Mouse (Mus musculus): ENCODE measurements around the gene Cct8.
"Not testable (repeated sequence)": the region's sequence is repeated elsewhere in the genome, so short reads cannot be mapped to it uniquely, and the experiment has no call there.

Cct8 gene

DNA sequence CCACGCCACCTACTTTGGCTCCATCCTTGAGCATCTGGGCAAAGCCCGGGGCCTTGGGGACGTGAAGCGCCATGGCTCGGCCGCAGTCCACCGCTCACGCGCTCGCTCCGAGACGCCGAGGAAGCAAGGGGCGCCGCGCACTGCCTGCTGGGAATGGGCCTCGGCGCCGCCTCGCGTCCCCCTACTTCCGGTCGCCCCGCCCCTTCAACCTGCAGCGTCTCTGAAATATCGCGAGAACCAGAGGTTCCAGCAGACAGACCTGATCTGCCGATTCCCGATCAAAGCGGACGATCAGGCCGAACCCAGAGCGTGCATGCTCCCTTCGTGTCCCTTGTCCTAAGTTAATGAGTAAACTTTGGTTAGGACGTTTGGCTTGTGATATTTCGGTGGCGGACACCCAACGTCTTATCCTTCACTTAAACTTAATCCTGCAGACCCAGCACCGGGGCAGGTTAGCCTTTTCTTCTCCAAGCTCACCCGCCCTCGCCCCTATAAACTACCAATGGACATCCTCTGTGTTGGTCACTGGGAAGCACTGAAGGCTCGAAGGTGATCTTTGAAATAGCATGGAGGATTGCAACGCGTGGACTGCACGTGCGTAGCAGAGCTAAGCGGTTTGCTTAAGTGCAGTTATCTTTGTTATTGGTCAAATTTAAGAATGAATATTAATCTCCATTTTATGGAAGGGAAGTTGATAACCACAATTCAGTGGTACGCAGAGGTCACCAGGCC is at the start of gene Cct8:
TSS of gene Cct8 (minus strand) at position 158 of the 732 bp plus-strand sequence.
- DNase-seq, result peak; percentile 98

DNA sequence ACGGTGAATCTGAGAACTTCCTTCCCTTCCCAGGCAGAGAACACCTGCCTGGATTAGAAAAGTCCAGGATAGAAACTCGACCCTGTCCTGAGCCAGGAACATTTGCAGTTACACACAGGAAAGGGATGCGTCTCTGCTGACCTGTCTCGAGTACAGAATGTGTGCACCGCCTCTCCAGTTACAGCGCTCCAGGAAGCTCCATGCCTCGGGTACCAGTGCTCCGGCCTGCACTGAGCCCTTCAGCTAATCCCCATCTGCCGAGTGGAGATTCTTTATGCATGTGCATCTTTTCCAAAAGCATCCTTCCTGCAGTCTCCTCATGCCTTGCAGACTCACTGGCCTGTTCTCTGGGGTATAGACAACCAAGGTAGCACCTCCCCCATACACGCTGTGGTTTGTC is 33.1 kb upstream of the Cct8 start:
- DNase-seq, result no peak

DNA sequence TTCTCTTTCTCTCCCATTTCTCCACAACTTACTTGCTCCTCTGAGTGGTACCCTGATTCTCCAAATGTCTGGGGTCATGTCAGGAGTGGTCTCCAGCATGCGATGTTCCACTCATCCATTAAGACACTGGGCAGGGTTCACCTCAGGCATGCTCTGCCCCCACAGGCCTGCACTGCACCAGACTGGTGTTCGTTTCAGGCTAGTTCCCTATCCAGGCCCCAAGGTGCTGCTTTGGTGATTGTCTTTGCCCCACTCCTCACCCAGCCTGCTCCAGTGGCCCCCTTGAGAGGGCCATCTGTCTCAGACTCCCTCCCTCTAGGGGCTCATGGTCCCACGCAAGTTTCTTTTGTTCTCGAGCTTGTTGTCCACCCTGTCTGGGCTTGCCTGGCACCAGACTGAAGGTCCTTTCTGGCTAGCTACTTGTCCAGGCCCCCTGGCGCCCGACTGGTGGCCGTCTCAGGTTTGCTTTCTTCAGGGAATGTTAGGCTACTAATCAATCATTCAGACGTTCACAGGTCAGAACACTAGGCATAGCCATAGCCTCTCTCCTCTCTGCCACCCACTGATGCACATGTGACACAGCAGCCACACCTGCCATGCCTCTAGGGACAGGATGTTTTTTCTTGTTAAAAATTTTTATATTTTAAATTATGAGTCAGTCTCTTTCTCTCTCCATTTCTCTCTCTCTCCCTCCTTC is 32.0 kb upstream of the Cct8 start:
- DNase-seq, result no peak

DNA sequence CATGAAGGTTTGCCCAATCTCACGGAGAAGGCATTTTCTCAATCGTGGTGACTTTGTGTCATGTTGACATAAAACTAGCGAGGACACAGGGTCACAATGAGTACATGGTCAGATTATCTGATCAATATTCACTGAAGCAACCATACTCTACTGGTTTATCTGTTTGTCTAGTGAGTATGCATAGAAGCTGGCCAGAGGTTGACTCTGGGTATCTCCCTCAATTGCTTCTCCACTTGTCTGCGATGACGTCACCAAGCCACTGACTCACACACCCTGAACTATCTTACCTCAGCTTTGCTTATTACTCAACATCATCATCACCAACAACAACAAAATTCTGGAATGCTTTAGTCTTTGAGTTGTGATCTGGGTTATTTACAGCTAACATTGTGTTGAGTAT is 28.6 kb upstream of the Cct8 start:
- DNase-seq, result no peak

DNA sequence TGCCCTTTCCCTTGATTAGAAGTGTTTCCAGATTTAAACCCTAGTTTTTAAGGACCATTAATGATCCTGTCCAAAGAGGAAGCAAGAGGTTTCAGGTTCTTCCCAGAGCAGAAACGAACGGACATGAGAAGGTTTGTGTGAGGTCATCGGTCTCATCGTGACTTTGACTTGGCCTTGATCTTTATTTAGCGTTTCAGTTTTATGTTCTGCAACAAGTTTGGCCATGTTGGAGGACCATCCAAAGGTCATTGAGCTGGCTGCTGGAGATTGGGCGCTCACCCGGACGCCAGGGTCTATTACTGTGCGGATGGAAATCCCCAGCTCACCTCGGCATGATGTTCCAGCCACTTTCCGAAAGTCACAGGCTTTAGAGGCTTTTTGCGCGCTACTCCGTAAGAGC is 16.7 kb upstream of the Cct8 start:
- no peak for DNase-seq

DNA sequence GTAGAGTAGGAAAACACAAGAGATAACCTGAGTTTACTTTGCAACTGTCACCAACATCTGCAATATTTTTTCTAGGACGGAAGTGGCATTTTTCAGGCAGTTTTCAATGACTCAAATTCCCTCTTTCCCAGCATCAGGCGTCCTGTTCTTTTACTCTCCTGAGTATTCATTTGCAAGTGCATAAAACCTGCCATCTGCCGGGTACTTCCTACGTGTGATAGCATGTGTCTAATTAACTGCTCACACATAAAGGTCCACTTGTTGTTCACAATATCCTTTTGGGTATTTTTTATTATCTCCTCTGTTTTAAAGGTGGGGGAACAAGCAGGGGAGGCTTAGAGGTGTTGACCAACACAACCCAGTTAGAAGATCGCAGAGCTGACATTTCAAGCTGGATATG is 16.0 kb upstream of the Cct8 start:
- no peak for DNase-seq

DNA sequence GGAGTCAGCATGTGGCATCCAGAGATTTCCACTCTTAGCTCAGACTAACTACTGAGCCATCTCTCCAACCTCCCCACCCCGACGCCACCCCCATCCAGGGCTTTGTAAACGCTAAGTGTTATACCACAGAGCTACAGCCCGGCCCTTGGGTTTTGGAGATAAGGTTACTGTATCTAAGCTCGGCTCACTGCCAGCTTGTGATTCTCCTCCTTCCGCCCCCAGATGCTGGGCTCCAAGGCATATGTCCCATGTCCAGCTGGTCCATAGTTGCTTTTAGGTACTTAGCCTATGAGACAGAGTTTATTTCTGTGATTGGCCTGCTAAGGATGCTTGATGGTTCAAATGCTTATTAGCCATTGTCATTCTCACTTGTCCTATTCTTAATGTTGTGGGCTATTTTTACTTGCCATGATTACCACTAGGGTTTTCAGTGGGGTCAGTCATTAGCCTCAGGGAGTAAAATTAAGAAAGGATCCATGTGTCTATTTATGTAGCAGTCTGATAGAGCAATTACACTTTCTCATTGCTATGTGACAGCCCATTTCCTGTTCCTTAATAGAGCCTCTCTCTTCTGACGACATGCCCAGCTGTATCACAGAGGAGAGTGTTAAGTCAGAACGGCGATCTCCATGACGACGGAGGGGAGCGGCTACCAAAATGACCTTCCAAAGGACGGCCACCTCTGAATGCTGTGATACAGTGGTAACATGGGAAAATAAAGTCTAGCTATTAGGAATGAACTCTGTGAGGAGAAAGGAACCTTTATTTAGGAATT is 5.8 kb upstream of the Cct8 start:
- DNase-seq, result peak; percentile 28 to 56

DNA sequence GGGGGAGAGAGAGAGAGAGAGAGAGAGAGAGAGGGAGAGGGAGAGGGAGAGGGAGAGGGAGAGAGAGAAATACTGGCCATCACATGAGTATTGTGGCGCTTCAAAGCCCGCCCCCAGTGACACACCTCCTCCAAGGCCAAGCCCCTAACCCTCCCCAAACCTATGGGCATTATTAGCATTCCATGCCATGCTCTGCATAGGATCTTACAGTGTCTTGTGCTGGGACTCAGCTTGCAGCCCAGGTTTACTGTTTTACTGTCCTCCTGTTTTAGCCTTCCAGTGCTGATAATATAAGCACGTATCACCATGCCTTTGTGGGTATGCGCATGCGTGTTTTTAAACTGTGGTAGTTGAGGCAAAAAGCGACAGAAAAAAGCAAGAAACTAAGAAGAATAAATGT is 3.9 kb upstream of the Cct8 start:
- DNase-seq, result no peak

DNA sequence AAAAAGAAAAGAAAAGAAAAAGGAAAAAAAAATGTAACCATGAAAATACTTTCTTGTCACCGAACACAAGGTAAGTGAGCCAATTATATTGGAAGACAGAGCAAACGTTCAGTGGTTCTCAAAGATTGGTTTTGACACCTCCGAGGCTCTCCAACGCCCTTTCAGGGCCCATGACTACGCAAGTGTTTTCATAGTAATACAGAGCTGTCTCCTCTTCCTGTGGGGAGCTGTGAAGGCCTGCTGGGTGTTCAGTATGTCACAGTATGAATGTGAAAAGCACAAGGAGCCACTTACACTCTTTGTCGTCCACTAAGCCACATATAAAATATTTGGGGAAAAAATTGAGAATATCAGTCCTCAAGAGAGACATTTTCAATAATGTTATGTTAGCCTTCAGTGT is 1.5 kb upstream of the Cct8 start:
- DNase-seq, result no peak

DNA sequence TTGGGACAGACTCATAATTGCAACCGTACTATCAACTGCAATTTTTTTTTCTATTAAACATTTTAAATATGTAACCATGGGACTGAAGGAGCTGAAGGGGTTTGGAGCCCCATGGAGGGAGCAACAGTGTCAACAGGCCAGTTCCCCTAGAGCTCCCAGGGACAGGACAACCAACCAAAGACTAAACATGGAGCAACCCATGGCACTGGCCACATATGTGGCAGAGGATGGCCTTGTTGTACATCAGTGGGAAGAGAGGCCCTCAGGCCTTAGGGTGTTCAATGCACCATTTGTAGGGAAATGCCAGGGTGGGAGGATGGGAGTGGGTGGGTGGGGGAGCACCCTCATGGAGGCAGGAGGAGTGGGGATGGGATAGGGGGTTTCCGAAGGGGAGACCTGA is 1.1 kb upstream of the Cct8 start:
- DNase-seq, result no peak

DNA sequence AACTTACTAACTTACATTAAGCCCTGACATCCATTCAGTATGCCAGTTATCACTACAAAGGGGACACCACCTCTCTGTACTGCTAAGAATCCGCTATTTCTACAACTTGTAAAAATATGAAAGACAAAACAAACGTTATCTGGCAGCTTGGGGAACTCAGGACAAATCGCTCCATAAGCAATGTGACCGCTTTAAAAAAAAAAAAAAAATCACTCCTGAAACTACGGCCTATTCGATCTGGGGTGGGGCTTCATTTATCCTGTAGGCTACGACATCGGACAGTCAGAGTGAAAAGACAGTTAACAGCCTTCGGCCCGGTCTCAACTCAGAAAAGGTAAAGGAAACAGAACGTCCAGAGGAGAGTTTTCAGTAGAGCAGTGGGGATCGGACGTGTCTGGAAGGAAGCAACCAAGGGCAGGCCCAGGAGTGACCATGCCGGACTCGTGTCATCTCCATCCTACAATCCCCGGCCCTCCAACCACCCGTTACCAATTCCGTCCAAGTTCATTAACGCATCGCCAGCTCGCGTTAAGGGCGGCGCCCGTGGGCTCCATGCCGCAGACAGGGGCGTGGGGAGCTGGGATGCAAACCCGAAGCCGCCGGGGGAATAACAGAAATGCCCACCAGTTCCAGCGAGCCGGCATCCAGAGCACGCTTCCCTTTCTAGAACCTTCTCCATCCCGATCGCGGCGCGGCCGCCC is 568 bp downstream of the Cct8 start:
- no peak for DNase-seq

DNA sequence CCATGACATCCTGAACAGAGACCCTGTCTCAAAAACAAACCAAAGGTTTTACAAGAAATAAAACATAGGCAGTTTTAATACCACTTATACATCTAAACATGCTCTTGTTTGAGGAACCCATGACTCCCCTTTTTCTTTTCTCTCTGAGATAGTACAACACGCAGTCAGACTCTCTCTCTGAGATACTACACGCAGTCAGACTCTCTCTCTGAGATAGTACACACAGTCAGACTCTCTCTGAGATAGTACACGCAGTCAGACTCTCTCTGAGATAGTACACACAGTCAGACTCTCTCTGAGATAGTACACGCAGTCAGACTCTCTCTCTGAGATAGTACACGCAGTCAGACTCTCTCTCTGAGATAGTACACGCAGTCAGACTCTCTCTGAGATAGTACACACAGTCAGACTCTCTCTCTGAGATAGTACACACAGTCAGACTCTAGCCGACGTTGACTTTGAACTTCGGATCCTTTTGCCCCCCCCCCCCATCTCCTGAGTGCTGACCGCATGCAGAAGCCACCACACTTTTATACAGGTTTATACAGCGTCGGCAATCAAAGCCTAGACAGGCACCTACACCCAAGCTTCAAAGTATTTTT is 3.4 kb downstream of the Cct8 start:
- DNase-seq, result not testable (repeated sequence)

DNA sequence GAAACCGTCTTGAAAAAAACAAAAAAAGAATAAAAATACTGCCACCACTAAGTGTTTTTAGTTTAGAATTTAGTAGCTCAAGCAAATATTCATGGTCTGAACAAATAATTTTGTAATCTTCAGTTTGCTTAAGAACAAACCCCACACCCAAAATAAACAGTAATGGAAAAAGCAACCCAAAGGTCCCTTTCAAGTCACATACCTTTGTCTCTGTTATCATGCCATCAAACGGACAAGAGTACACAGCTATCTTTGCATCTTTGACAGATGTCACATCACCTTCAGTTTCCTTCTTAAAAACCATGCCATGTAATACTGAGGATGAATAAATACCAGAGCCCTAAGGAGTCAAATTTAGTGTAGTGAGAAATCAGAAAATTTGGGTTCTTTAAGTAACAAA is 7.1 kb downstream of the Cct8 start:
- no peak for DNase-seq

DNA sequence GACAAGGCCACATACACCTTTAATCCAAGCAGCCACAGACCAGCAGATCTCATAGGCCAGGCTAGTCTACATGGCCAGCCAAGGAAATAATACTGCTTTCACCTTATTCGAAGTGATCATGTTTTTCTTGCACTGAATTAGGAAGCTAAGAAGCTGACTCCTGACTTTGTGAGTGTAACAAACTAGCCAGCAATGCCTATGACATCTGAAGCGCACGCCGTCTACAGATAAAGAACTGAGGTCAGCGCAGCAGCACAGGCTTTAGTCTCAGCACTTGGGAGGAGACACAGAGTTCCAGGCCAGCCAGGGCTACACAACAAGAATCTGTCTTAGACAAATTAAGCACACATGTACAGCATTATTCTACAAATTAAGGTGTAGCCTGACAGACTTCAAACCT is 8.9 kb downstream of the Cct8 start:
- no peak for DNase-seq

DNA sequence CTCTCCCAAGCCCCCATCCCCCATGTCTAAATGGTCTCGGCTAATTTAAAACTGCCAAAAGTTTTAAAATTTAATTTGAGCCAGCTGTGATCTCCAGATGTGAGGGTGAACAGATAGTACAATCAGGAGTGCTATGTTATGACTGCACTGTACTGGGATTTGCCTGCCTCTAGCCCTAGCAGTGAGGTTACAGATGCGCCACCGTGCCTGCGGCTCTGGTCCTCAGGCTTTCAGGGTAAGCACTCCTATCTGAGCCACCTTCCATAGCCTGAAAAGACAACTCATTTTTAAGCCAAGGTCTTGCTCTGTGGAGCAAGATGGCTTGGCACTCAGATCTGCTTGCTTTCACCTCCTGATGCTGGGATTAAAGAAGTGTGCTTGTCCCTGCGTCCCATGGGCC is 11.3 kb downstream of the Cct8 start:
- no peak for DNase-seq

DNA sequence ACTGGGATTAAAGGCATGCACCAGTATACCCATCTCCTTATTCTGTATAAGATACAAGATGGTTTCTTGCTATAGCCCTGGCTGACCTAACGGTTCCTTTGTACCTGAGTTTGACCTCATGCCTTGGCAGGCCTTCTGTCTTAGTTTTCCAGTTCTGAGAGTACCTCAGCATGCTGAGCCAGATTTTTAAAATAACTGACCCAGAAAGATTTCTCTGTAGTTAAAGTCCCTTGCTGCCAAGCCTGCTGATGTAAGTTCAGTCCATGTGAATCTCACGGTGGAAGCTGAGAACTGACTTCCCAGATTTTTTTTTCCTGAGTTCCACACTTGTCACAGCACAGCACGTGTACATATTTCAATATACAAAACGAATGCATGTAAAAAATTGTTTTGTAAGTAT is 25.1 kb downstream of the Cct8 start:
- DNase-seq, result no peak

DNA sequence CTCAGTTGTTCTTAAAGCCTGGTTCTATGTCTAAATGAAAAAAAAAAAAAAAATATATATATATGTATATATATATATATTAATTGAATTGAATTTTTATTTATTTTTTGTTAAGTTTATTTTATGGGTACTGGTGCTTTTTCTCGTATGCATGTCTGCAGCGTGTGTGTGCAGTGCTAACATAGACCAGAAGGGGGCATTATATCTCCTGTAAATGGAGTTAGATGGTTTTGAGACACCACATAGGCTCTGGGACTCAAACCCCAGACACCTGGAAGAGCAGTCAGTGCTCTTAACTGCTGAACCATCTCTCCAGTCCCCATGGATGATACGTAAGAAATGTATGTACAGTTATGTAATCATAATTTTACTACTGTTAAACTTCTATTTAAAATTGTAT is 36.9 kb downstream of the Cct8 start:
- no peak for DNase-seq

DNA sequence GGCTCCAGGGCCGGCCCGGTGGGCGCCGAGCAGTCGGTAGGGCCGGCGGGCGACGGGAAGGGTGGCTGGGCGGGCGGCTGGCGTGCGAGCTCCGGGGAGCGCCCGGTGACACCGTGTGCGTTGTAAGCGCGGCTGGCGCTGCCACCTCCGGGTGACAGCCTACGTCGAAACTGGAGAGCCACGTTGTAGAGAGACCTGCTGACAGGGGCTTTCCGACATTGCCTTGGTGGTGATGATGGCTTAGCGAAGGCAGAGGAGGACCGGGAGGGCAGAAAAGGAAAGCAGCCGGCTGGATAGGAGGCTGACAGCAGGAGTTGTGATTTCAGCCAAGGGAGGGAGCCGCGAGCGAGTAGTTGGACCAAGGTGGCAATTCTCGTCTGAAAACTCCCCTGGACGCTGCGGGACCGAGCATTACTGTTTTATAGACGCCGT is 40.5 kb downstream of the Cct8 start:
- DNase-seq, result peak in 1 of 2 experiments; percentile 43

DNA sequence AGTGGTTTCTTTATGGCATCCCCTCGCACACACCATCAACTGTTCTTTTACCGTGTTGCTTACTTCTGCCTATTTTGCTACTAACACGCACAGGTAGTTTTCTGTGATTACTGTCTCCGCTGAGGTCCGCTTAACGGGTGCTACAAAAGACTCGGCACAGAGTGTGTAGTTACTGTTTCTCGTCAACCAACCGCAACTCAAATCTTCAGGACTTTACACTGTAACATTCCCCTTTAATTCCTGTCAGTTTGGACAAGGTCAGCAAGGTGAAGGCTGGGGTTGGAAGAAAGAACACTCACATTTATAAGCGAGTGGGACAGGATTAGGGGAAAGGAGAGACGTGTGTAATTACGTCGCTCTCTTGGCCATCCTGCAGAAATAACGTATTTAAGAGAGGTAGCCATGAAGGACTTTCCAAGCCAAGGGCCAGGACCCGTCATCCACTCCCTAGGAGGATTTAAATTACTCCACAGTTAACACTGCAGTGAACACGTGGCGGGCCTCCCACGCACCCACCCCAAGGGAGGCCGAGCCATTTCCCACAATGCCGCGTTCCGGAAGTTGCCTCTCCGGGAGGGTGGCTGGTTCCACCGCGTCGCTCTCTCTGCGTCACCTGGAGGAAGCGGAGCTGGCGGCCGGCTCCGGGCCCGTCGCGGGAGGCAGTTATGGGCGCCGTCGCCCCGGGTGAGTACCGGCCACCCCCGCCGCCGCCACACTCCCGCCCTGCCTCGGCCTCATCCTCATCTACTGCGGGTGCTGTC is 41.1 kb downstream of the Cct8 start, which contains the start of gene Usp16:
TSS of gene Usp16 (plus strand) at position 285 of the 761 bp plus-strand sequence.
- peak; percentile 92 to 93 for DNase-seq

DNA sequence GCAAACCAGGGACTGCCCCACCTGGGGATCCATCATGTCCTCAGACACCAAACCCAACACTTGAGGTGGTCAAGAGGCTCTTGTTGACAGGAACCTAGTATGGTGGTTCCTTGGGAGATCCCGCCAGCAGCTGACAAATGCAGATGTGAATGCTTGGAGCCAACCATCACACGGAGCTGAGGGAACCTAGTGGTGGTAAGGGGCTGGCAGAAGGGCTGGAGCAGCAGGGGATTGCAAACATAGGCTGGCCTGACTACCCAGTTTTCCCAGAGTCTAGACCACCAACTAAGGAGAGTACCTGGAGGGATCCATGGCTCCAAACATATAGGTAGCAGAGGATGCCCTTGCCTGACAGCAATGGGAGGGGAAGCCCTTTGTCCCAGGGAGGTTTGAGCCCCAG is 42.4 kb downstream of the Cct8 start:
- DNase-seq, result no peak

DNA sequence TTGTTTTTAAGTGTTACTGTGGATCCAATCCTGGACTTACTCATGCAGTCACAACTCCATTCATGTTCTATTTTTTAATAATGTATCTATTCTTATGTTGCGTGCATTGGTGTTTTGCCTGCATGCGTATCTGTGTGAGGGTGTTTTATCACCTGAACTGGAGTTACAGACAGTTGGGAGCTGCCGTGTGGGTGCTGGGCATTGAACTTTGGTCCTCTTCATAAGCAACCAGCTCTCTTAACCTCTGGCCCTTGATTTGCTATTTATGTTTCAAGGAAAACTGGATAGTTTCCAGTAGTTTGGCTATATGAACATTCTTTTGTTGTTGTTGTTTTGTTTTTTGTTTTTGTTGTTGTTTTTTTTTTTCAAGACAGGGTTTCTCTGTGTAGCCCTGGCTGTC is 50.1 kb downstream of the Cct8 start:
- DNase-seq, result no peak

DNA sequence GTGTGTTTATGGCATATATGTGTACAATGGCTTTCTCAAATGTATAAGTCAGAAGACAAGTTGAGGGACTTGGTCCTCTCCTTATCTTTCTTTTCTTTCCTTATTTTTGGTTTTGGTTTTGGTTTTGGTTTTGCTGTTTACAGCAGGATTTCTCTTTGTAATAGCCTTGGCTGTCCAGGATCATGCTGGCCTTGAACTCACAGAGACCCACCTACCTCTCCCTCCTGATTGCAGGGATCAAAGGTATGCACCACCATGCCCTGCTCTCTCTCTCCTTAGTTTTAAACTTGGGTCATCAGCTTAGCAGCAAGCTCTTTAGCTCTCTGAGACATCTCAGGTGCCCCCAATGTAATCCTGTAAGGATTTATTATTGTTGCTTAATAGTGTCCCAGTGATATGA is 50.6 kb downstream of the Cct8 start:
- no peak for DNase-seq
